Mouse (Mus musculus) hematopoietic stem cell, adult 5-6 weeks (primary cell): Measurements from ENCODE around the gene Nckap1. TPM values are rescaled to one million over a fixed set of nuclear protein-coding genes. Genes with fewer than 3 reads are reported as not detected.

Source experiments
- ATAC-seq, 2 experiments: fragments of 125-278 bp in 1 of 2; replicated peaks in 1 of 2; 2 replicates each; pipeline ENCODE4 v1.8.0; 2016 to 2017; ENCODE audit warnings: inconsistent platforms in 2 of 2, mild to moderate bottlenecking in 2 of 2, moderate number of reproducible peaks in 2 of 2, low read depth in 1 of 2, moderate TSS enrichment in 1 of 2; ENCODE audit not compliant: low FRiP score in 2 of 2, poor library complexity in 2 of 2, severe bottlenecking in 2 of 2, insufficient read depth in 1 of 2, low TSS enrichment in 1 of 2
- total RNA-seq: library from RNA; stranded (forward); fragments of 172-1452, 232-1000 nt; gene quantifications from 2 replicates; pipeline ENCODE4 v1.2.3, GENCODE M21; 2017

Nckap1 gene
- total RNA-seq, 1 experiment from 2014 or later: 7.3 TPM

- no peak for ATAC-seq
Observed at GRCm38 (mm10) chr2:80475831-80476230, 105.3 kb downstream of the Nckap1 start.

- no peak for ATAC-seq
Observed at GRCm38 (mm10) chr2:80474247-80474796, 106.9 kb downstream of the Nckap1 start.

DNA sequence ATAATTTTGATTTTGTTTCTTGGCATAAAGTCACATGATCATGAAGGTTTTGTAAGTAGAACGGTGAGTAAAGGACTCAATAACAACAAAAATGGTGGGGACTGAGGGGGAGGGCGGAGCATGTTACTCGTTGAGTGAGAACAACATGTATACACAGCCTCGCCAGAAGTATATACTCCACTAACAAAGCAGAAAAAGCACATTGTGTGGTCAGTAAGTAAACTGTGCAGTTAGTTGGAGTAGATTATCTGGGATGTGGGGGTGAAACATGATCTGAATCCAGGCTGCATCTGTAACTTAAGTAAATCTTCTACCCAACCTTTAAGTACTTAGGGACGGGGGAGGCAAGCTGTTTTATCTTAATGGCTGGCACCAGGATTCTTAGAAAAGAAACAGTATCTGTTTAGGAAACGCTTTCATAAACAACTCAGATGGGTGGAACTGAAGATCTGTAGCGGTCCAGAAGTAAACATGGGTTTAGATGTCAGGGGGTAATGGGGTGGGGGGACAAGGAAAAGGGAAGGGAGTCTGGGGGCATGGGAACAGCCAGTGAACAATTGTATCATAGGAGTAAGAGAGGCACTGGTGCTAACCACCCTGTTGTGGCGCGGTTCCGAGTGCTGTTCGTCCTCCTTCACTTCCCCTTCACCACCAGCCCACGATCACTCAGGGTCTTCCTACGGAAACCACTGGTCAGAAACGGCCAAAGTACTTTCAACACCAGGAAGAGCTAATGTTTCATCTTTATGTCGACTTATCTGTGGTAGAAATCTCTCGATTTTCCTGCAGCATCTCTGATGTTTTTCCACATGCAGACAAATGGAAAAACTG lies 115.0 kb downstream of the Nckap1 start:
- ATAC-seq: peak in 1 of 2 experiments; percentile 37; a peak in 1 of 4 replicates

- ATAC-seq: no peak
Observed at GRCm38 (mm10) chr2:80461827-80462226, 119.4 kb downstream of the Nckap1 start.

Other genes starting within 250 kb of the Nckap1 start
- gene Frzb, start 133.8 kb downstream of the Nckap1 start, total RNA-seq: not detected in 2 replicates
- 5.9 and 14.4 TPM in 2 replicates for gene Dusp19, start 35.7 kb upstream of the Nckap1 start, total RNA-seq
- 31.3 and 37.9 TPM in 2 replicates for gene Nup35, start 35.9 kb upstream of the Nckap1 start, total RNA-seq